Mouse (Mus musculus): ENCODE measurements at regions not wholly inside any gene's neighbourhood (a gene's known extent, or its start where the extent isn't known, plus 50 kb on each side); places are given as distances from the start of the nearest gene placed in this dataset.

DNA sequence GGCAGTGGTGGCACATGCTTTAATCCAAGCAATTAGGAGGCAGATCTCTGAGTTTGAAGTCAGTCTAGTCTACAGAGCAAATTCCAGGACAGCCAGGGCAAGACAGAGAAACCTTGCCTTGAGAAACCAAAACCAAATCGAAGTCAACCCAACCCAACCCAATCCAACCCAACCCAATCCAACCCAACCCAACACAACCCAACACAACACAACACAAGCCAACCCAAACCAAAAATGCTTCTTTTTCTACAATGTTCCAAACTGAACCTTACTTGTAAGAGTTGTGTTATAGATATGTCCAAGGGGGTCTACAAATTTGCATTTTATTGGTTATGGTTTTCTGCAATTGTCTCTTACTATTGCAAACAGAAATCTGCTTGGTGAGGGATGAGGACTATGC is 52.8 kb upstream of the Chodl start:
- DNase-seq = no peak

DNA sequence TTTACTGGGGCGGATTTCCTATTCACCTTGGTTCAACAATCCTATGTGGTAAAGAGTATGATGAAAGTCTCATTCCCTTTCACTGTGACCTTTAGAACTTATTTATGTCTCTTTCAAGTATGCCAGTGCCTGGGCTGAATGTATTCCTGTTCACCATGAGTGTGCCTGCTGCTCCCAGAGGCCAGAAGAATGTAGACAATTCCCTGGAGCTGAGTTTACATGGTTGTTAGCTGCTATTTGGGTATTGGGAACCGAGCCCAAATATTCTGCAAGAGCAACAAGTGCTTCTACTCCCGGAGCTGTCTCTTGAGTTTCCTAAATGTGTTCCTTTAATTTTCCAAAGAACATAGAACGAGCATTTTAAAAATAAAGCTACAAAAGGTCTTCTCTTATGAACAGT is 71.7 kb upstream of the Chodl start:
- no peak for DNase-seq

DNA sequence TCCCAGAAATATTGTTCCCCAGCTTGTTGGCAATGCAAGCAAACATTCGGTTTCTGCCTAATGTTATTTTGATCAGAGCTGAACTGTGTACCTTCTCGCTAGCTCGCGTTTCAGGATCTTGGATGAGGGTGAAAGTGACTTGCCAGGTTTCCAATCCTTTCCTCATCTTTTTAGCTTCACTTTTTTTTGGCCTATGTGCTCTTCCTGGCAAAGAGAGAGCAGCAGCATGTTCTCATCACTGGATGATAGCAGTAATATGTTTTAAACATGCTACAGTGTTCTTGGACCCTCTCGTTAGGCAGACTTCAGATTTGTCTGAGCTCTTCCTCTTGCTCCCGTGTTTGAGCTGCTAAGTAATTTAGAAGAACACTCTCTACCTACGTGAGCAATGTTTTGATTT is 99.8 kb upstream of the Chodl start:
- no peak for DNase-seq

DNA sequence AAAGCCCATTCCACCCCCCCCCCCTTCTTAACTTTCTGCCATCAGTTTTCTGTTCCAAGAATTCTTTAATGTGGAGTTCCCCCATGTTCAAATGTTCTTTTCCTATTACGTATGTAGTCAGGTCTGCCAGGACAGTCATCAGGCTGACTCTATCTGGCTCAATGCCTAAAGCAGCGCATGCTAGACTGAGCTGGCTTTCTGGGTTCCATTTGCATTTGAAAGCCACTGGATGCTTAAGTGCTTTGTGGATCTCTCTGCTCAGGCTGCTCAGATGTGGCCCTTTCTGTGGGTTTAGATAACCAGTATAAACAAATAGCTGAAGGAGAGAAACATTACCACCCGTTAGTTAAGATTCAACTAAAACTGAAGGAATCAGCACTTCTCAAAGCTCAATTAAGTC is 103.0 kb upstream of the Chodl start:
- DNase-seq = no peak

DNA sequence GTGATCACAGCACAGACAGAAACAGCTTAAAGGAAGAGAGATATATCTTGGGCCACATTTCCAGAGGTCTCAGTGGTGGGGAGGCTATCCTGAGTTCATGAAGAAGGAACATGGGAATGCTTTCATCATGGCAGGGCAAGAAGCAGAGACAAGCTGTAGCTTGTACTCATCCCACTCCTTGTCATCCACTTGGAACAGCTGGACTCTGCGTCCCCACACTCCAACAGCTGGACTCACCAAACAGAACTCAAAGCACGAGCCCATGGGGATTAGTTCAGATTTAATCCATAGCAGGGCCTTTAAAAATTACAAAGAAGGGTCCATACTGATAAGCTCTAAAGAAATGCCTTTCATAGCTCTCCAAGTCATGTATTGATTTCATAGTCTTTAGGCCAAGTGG is 140.7 kb upstream of the Chodl start:
- no peak for DNase-seq

DNA sequence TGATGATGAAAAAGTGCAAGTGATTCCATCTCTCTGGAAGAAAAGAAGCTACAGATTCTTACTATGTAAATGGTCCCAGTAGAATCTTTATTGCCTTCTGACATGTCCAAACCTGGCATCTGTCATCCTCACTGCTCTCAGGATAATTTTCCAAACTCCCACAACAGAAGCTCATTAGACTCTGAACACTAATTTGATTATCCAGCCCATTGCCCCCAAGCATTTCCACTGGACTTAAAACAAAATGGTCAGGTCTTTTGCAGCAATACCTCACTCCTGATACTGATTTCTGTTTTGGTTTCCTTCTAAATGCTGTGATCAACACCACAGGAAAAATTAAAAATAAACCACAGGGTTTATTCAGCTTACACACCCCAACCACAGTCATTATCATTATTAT is 171.5 kb upstream of the Chodl start:
- DNase-seq = no peak

DNA sequence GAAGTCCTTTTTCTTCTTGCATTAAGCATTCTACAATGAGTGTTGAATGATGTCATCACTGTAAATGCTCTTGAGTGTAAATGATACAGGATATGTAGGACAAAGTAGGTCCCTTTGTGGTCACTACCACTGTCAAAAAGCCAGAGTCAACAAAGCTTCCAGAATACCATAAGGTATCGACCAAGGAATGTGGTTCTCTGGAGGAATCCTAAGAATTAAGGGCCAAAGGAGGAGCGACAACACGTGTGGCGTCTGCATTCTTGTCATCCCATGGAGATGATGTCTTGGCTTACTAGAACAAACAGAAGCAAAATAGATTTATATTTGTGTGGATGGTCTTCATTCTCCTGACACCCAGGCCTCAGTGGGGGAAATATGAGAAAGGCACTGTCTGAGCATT is 161.4 kb upstream of the D16Ertd472e start:
- no peak for DNase-seq

DNA sequence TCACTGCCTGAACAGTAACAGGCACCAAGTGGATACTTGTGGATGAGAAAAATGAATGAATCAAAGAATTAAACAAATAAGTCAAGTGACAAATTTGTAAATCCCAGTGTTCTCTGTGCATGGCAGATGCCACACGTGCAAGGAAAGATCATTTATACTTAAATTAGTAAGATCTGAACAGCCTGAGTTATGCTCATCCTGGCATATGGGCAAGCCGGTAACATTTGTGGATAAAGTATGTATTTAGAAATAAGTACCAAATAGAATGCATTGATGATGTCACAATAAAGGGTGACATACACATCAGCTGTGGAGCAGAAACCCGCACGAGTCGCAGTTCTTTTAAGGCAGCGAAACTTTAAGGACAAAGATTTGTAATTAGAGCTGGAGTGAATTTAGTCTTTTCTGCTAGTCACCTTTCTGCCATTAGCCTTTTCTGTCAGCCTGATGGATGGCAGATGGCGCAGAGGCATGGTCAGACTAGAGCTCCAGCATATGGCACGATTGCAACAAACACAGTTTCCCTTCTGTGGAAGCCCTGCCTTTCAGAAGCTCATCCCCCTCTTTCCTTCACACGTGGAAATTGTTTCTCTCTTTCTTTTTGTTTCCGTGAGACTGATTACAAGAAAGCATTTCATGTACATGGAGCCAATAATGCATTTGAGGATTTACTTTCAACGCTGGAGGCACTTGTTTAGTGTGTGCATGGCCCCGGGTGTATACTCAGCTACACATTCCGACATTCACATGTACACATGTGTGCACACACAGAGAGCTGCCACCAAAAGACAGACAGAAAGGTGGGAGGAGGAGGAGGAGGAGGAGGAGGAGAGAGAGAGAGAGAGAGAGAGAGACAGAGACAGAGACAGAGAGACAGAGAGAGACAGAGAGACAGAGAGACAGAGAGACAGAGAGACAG is 154.3 kb upstream of the D16Ertd472e start:
- DNase-seq = no peak

DNA sequence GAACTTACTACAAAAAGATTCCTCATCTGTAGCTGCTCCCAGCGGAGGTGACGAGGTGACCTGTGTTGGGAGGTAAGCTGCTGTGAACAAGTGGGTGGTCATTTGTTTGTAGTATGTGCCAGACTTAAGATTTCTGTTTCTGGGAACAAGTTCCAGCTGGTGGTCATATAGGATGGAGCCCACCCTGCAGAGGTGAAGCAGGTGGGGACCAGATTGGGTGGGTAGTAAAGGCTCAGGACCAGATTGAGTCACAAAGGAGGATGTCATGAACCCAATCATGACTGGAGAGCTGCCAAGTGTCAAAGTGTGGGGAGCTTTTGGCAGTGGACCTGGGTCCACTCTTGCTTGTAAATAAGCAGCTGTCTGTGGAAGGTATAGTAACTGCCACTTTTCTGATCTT is 149.0 kb upstream of the D16Ertd472e start:
- DNase-seq = no peak

DNA sequence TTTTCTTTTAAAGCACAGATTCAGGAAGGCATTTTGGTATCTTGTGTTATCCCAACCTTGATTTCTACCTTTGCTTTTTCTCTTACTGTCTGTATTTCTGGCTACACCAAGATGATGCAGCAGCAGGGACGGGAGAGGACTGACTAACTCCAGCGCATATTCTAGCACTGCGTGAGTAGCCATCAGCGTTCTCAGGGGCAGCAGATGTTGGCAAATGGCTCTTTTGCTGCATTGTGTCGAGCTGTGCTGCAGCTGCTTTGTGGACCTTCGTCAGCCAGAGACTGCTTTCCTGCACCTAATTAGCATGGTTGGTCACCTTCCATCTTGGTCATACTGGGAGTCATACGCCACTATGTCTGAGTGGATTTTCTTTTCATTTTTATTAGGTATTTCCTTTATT is 133.4 kb upstream of the D16Ertd472e start:
- no peak for DNase-seq

DNA sequence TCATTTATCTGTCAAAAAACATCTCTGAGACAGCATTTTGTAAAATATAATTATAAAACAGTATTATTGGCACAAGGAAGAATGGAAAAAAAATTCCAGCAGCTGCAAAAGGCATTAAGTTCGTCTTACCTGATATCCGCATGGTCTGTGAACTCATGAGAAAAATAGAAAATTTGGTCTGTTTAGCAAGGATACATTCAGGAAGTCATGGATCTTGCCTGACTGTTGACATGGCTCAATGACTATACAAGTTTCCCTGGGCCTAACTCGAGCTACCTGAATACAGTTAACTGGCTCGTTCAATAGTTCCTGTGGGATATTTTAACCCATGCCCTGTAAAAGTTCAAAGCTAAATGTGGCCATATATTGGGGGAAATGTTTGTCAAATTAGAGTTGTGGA is 131.1 kb upstream of the D16Ertd472e start:
- no peak for DNase-seq

DNA sequence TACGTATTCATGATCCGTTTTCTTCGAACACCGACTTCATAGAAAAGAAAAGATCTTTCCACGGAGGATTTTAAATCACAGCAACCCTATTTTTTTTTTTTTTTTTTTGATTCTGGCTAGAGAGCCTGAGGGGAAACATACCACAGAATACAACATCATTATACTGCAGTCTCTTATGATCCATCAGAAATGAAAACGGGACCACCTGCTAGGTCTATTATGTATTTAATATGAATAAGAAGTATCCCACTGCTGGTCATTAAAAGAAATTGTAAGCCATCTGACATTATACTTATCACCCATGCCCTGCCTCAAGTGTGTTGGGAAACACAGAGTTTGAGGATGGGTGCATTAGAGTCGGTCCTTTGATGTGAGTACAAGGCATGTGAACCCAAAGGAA is 130.7 kb upstream of the D16Ertd472e start:
- DNase-seq = no peak

DNA sequence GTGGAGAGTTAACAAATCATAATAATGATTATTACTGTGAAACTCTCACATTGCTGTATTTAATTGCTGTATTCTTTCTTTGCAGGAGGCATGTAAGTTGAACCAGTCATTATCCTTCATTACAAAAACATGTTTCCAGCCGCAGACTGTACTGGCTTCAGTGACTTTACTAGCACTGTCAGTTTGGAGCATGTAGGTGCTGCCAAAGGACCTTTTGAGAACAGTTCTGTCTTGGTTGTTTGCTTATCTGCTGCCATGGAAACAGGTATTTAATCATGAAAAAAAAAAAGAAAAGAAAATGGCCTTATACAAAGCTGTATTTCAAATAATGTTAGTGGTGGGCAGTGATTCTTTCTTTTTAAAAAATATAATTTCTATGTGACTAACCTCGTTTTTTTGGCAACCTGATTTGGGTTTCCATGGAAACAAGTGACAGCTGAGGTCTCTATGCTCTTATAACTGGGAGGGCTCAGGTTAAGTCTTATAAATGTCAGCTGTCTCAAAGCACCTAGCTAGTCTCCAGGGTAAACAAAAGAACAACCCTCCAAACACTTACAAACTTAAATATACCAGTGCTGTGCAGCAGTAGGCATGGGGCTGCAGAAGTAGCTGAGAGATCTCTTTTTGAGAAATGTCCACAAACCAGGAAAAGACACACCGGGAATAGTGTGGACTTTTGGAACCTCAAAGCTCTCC is 121.2 kb upstream of the D16Ertd472e start:
- no peak for DNase-seq

DNA sequence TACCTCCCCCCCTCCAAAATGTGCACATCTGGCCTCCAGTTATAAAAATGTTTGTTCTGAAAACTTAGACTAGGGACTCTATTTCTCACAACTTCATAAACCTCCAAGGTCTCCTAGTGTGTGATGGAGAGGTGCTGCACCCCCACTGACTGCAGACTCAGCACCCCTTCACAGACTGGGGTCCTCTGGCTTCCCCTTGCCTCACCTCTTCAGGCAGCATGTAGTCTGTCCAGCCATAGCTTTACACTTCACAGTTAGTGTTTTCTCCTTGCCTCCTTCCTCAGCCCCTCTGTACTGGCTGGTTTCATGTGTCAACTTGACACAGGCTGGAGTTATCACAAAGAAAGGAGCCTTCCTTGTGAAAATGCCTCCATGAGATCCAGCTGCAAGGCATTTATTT is 111.7 kb upstream of the D16Ertd472e start:
- DNase-seq = no peak

DNA sequence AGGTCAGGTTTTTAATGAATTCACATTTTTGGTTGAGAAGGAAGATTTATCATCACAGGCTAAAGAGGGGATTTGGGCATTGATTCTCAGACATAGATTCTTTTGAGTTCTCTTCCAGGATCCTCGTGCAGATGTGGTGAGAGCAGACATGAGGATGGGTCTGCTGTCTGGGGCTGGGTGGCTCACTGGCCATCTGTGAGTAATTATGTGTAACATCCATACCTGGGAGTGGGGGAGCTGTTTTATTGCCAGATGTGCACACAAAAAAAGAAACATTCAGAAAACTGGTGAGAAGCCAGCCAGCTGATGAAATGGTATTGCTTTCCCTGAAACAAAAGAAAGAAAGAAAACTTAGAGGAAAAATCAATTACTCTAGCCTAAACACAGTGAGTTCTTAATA is 108.7 kb upstream of the D16Ertd472e start:
- no peak for DNase-seq

DNA sequence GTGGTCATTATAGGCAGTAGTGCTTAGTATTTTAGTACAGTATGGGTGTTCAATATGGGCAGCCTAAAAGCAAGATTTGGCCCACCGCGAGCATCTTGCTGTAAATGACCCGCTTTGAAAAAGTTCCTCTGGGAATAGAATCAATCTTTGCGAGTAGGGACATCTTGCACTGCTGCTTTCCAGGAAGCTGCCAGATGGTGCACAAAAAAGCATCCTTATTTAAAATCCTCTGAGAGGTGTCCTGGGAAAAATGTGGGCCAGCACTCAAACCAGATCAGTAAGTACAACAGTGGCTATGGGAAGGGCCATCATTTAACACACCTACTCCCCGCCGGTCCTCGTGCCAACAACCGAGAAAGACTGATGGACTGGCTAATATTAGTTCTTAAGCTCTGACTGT is 107.5 kb upstream of the D16Ertd472e start:
- DNase-seq = peak; percentile 4

DNA sequence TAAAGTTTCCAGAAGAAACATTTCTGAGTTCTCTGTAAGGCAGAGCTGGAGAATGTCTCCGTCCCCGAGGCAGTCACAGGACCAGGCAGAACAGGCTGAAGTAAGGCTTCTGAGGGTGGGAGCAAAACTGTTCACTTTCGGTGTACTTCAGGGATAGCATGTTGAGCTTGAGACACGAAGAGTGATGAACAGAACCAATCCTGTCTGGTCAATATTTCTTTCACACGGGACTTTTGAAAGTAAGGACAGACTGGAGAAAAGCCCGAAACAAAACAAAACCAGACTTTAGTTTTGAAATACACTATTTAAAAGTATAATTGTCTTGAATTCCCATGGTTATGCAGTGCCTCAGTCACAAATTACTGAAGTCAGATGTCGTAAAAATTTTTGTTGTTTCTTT is 84.6 kb upstream of the D16Ertd472e start:
- DNase-seq = no peak

DNA sequence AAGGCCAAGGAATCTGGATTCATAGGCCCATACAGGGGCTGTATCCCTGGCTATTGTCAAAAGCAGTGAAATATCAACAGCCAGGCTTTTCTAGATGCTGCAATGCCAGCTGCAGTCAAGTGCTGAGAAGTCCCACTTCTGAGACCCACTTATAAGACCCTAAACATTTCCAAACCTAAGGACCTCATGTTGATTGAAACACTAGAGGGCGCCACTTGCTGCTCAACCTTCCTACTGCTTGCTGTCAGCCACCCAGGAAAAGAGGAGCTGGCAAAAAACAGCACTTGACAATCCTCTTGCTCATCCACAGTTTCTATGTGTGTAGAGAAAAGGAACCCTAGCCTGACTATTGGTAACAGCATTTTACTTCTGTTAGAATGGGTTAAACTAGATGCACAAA is 68.2 kb upstream of the D16Ertd472e start:
- DNase-seq = peak; percentile 15

DNA sequence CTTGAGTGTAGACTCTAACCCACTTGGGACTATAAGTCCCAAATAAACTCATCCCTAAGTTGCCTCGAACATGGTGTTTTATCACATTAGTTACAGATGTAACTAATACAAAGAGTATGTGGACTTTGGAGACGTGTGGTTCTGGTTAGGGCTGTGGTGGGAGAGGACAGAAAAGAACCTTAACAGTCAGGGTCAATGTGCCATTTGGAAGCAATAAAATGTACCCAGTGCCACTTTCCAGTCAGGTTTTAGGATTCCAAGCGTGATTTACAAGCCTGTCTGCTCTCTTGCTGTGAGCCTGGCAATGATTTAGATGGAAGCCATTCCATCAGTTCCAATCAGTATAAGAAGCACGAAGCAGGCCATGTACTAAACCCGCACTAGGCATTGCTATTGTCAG is 65.2 kb upstream of the D16Ertd472e start:
- no peak for DNase-seq

DNA sequence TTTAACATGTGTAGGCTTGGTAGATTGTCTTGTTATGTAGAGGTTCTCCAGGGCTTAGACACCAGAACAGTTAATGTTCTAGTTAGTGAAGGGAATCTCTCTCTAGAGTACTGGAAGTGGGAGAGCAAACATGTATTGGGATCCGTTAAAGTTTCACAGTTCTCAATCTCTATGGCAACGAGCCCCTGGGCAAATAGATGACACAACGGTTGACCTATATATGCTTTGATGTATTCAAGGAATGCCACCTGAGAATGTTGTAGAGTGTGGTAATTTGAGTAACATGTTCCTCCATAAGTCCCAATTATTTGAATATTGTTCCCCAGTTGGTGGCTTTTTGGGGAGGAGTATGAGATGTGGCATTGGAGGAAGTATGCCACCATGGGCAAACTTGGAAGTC is 64.7 kb upstream of the D16Ertd472e start:
- DNase-seq = no peak

DNA sequence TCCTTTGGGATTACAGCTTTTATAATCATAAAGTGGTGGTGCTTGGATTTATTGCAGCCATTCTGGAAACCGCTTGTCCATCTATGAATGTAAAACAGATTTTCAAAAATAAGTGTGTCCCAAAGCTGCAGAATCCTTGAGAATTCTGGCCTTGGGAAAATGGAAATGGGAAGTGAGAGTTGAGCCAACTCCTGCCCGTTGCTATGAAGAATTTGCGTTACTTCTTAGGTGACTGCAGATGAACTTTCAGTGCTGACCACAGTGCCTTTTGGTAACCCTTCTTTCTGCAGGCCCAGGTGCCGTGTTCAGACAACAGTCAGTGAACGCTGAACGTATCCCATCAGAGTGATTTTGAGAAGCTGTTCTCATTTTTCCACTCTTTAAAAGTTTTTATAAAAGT is 60.9 kb upstream of the D16Ertd472e start:
- DNase-seq = no peak

DNA sequence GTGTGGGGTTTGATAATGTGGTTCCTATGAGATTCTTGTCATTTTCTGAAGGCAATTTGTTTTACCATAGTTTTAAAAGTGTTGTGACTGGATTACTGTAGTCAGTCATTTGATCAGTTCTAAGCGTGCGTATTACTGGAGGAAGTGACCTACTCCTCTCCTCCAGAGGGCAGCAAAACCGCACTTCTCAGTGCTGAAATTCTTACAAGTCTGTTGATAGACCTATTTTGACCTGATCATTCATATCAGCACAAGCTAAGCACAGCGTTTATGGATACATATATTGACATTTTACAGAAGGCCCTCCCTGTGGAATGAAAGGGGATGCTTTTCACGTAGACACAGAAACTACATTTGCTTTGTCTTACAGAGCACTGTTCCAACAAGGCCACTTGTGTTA is 60.5 kb upstream of the D16Ertd472e start:
- DNase-seq = peak; percentile 34

DNA sequence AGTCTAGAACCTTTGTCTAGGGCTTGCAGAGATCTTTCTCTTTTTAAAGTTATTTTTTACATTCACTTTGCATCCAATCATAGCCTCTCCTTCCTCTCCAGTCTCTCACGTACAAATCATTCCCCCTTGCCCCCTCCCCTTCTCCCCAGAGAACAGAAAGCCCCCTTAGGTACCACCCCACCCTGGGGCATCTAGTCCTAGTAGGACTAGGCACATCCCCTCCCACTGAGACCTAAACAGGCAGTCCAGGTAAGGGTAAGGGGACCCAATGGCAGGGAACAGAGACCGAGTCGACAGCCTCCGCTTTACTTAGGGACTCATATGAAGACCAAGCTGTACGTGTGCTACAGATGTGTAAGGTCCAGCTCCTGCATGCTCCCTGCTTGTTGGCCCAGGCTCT is 59.3 kb upstream of the D16Ertd472e start:
- no peak for DNase-seq

DNA sequence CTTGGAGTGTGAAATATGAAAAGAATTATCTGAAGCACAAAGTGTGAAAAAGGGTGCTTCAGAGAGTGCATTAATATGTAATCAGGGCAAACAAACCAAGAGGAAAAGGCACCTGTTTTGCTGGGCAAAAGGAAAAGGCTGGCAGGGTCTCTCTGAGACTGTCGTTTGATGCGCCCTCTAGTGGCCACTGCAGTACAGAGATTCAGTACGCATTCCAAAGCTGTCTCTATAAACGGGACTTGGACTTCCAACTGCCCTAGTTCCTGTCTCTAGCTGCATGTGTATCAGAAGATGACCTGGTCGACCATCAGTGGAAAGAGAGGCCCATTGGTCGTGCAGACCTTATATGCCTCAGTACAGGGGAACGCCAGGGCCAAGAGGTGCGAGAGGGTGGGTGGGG is 58.7 kb upstream of the D16Ertd472e start:
- peak; percentile 84 for DNase-seq

DNA sequence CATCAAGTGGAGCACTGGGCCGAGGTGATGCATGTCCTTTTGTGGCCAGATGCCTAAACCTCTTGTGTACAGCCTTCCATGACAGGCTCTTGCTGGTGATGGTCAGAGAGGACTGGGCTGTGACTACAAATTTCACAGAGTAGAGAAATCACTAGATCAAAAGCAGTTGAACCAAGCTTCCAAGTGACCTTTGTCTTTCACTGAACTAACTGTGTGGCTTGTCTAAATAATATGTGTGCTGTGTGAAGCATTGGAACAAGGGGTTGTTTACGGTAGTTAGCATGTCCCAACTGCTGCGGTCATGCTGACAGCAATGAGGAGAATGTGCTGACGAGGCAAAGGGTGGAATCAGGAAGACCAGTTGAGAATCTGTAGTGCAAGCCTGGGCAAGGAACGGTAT is 55.3 kb upstream of the D16Ertd472e start:
- DNase-seq = no peak
